Mouse (Mus musculus) midbrain, embryonic 11.5 days (tissue): ENCODE data around the gene Rgs8. TPM values are rescaled to one million over a fixed set of nuclear protein-coding genes. Genes with fewer than 3 reads are reported as not detected.

ENCODE experiments used
- polyA plus RNA-seq: library from polyadenylated mRNA; unstranded; fragments of >200 nt; fragmentation: Nextera tagmentation; extraction: Ambion mirVana; gene quantifications from 2 replicates; pipeline ENCODE4 v1.2.1, GENCODE M21; 2014

Rgs8 gene
- polyA plus RNA-seq, 1 experiment from 2014 or later: 12.7 TPM

Other genes starting within 250 kb of the Rgs8 start
- gene Shcbp1l, start 227.9 kb upstream of the Rgs8 start, polyA plus RNA-seq: 0.10 and 0.22 TPM in 2 replicates
- 27.0 and 35.6 TPM in 2 replicates for gene Dhx9, start 165.4 kb upstream of the Rgs8 start, polyA plus RNA-seq
- 20.5 and 23.6 TPM in 2 replicates for gene Npl, start 103.0 kb upstream of the Rgs8 start, polyA plus RNA-seq
- gene Rgs16, start 87.3 kb downstream of the Rgs8 start, polyA plus RNA-seq: 20.3 and 21.6 TPM in 2 replicates
- 27.5 and 28.3 TPM in 2 replicates for gene Rnasel, start 96.4 kb downstream of the Rgs8 start, polyA plus RNA-seq
- gene Rgsl1, start 191.1 kb downstream of the Rgs8 start, polyA plus RNA-seq: not detected in 2 replicates
- 0.77 and 0.79 TPM in 2 replicates for gene Teddm1b, start 221.3 kb downstream of the Rgs8 start, polyA plus RNA-seq
- gene Teddm1a, start 238.7 kb downstream of the Rgs8 start, polyA plus RNA-seq: not detected in 2 replicates
- gene Glul, start 246.9 kb downstream of the Rgs8 start, polyA plus RNA-seq: 121 and 130 TPM in 2 replicates
- 0.43 and 0.48 TPM in 2 replicates for gene Teddm2, start 247.2 kb downstream of the Rgs8 start, polyA plus RNA-seq